Mouse (Mus musculus) lung, embryonic 16.5 days (tissue): ENCODE data around the gene Zfp991. TPM values are rescaled to one million over a fixed set of nuclear protein-coding genes. Genes with fewer than 3 reads are reported as not detected.
"Not testable (repeated sequence)": the region's sequence is repeated elsewhere in the genome, so short reads cannot be mapped to it uniquely, and the experiment has no call there.

ENCODE experiments used
- ATAC-seq: fragments of 200-750 bp; cut with Nextera tagmentation; 2 replicates; pipeline ENCODE4 v1.8.0; 2017; ENCODE audit warnings: low read depth, mild to moderate bottlenecking, moderate library complexity
- H3K27ac ChIP-seq: fragments of 300-500 bp; sonication (generic); 2 replicates; pipeline ENCODE4 v1.5.1; 2014; ENCODE audit warnings: mild to moderate bottlenecking, control low read depth, low read length
- H3K27me3 ChIP-seq: fragments of 300-500 bp; sonication (generic); 2 replicates; pipeline ENCODE4 v1.6.1; 2014; ENCODE audit warnings: low read depth, low read length, mixed read lengths; ENCODE audit not compliant: control insufficient read depth, insufficient read depth
- H3K36me3 ChIP-seq: fragments of 300-500 bp; sonication (generic); 2 replicates; pipeline ENCODE4 v1.6.1; 2014; ENCODE audit warnings: low read length; ENCODE audit not compliant: control insufficient read depth, insufficient read depth
- H3K4me1 ChIP-seq: fragments of 300-500 bp; sonication (generic); replicated peaks from 2 replicates; pipeline ENCODE4 v1.6.1; 2014; ENCODE audit warnings: low read length, mixed read lengths; ENCODE audit not compliant: control insufficient read depth, insufficient read depth
- H3K4me2 ChIP-seq: fragments of 300-500 bp; sonication (generic); 2 replicates; pipeline ENCODE4 v1.6.1; 2014; ENCODE audit warnings: low read depth, low read length, control low read depth
- H3K4me3 ChIP-seq: fragments of 300-500 bp; sonication (generic); 2 replicates; pipeline ENCODE4 v1.5.1; 2014; ENCODE audit warnings: mild to moderate bottlenecking, low read length, control low read depth
- H3K9ac ChIP-seq: fragments of 300-500 bp; sonication (generic); 2 replicates; pipeline ENCODE4 v1.6.1; 2014; ENCODE audit warnings: low read length, control low read depth
- H3K9me3 ChIP-seq: fragments of 300-500 bp; sonication (generic); 2 replicates; pipeline ENCODE4 v1.6.1; 2016; ENCODE audit warnings: low read length; ENCODE audit not compliant: control insufficient read depth
- WGBS: fragments of 180-500 bp; shearing (Covaris S2); extraction: QIAGEN DNeasy Blood & Tissue Kit; methylation state at CpG from one replicate; pipeline ENCODE4 v1.1.7; 2014; 5-methylcytosine and 5-hydroxymethylcytosine counted together
- polyA plus RNA-seq: library from polyadenylated mRNA; unstranded; fragments of >200 nt; fragmentation: Nextera tagmentation; extraction: Ambion mirVana; gene quantifications from 2 replicates; pipeline ENCODE4 v1.2.1, GENCODE M21; 2015

Zfp991 gene
- polyA plus RNA-seq, 1 experiment from 2014 or later, result 3.8 TPM

GRCm38 (mm10) chr4:147212182-147212928, 80.5 kb downstream of the Zfp991 start:
- not testable (repeated sequence) for H3K27me3 ChIP-seq, H3K9ac ChIP-seq, H3K4me1 ChIP-seq, H3K36me3 ChIP-seq, H3K4me3 ChIP-seq, H3K4me2 ChIP-seq, H3K9me3 ChIP-seq, H3K27ac ChIP-seq, ATAC-seq
- WGBS, result 78% methylated on average over 3 of the region's 7 CpGs

- no CpG with 5 or more reads among the region's 1 CpGs for WGBS
Measured at GRCm38 (mm10) chr4:147214233-147214632, 82.4 kb downstream of the Zfp991 start.

GRCm38 (mm10) chr4:147217676-147218075, 85.8 kb downstream of the Zfp991 start:
- not testable (repeated sequence) for H3K4me3 ChIP-seq, H3K9ac ChIP-seq, H3K27ac ChIP-seq, H3K4me2 ChIP-seq, H3K9me3 ChIP-seq, ATAC-seq, H3K27me3 ChIP-seq, H3K36me3 ChIP-seq, H3K4me1 ChIP-seq
- 76% methylated on average over 2 of the region's 4 CpGs for WGBS

More at GRCm38 (mm10) chr4:147214233-147214632, 82.4 kb downstream of the Zfp991 start:
- not testable (repeated sequence) for H3K36me3 ChIP-seq, ATAC-seq, H3K27me3 ChIP-seq, H3K9me3 ChIP-seq, H3K4me2 ChIP-seq, H3K4me1 ChIP-seq, H3K4me3 ChIP-seq, H3K27ac ChIP-seq, H3K9ac ChIP-seq

GRCm38 (mm10) chr4:147219319-147220070, 87.7 kb downstream of the Zfp991 start:
- not testable (repeated sequence) for ATAC-seq, H3K27me3 ChIP-seq, H3K36me3 ChIP-seq, H3K27ac ChIP-seq, H3K4me1 ChIP-seq, H3K9ac ChIP-seq
- Histone ChIP-seq H3K9me3 (peaks cover 13% of the 10 kb centered on the region), H3K4me3 (peak overlapping the region; percentile 39), H3K4me2 (0 out of 2 replicates have a peak overlapping the region, but pooled peaks have one; percentile 4)
- WGBS, result 67% methylated on average over 51 of the region's 51 CpGs

GRCm38 (mm10) chr4:147220226-147220625, 88.4 kb downstream of the Zfp991 start:
- H3K27me3 ChIP-seq, H3K4me2 ChIP-seq, H3K36me3 ChIP-seq, ATAC-seq, H3K4me3 ChIP-seq, H3K4me1 ChIP-seq, H3K27ac ChIP-seq, H3K9ac ChIP-seq: not testable (repeated sequence)
- H3K9me3 ChIP-seq, result peaks cover 18% of the 10 kb centered on the region
- 78% methylated on average over 12 of the region's 20 CpGs for WGBS

GRCm38 (mm10) chr4:147222021-147222420, 90.2 kb downstream of the Zfp991 start:
- H3K27me3 ChIP-seq, H3K36me3 ChIP-seq, H3K4me2 ChIP-seq, ATAC-seq, H3K27ac ChIP-seq, H3K9ac ChIP-seq, H3K4me3 ChIP-seq, H3K4me1 ChIP-seq: not testable (repeated sequence)
- peaks cover 18% of the 10 kb centered on the region for H3K9me3 ChIP-seq
- 82% methylated on average over 4 of the region's 5 CpGs for WGBS

GRCm38 (mm10) chr4:147223778-147224435, 92.1 kb downstream of the Zfp991 start:
- WGBS, result 94% methylated on average over 22 of the region's 24 CpGs
- not testable (repeated sequence) for H3K9ac ChIP-seq, H3K4me2 ChIP-seq, H3K4me3 ChIP-seq, H3K27ac ChIP-seq, H3K4me1 ChIP-seq, H3K27me3 ChIP-seq, ATAC-seq, H3K36me3 ChIP-seq
- peaks cover 18% of the 10 kb centered on the region for H3K9me3 ChIP-seq

- H3K36me3 ChIP-seq, ATAC-seq, H3K9me3 ChIP-seq, H3K9ac ChIP-seq, H3K27me3 ChIP-seq, H3K27ac ChIP-seq, H3K4me3 ChIP-seq, H3K4me1 ChIP-seq, H3K4me2 ChIP-seq: not testable (repeated sequence)
- 82% methylated on average over 7 of the region's 15 CpGs for WGBS
Measured at GRCm38 (mm10) chr4:147225616-147226015, 93.8 kb downstream of the Zfp991 start.

- H3K9me3 ChIP-seq, result peaks cover 20% of the 10 kb centered on the region
- H3K9ac ChIP-seq, H3K4me1 ChIP-seq, H3K4me3 ChIP-seq, H3K4me2 ChIP-seq, H3K27ac ChIP-seq, H3K36me3 ChIP-seq, H3K27me3 ChIP-seq, ATAC-seq: not testable (repeated sequence)
- 47% methylated on average over 1 of the region's 3 CpGs for WGBS
Measured at GRCm38 (mm10) chr4:147230026-147230425, 98.2 kb downstream of the Zfp991 start.
